Mouse (Mus musculus) ES-E14 (cell line): ENCODE measurements around the gene Ttc23l.

ENCODE experiments used
- CHD2 ChIP-seq: IDR thresholded peaks from 2 replicates; pipeline ENCODE4 v1.6.1; 2014; ENCODE audit warnings: mild to moderate bottlenecking, low read depth, low read length, inconsistent platforms
- HCFC1 ChIP-seq: IDR thresholded peaks from 2 replicates; pipeline ENCODE4 v1.6.1; 2012; ENCODE audit warnings: low read length, inconsistent platforms, borderline replicate concordance; ENCODE audit not compliant: insufficient read depth
- MAFK ChIP-seq: IDR thresholded peaks from 2 replicates; pipeline ENCODE4 v1.6.1; 2014; ENCODE audit warnings: mild to moderate bottlenecking, low read depth, low read length, inconsistent platforms; ENCODE audit not compliant: insufficient read depth
- ZC3H11A ChIP-seq: IDR thresholded peaks from 2 replicates; pipeline ENCODE4 v1.6.1; 2012; ENCODE audit warnings: low read depth, mild to moderate bottlenecking, inconsistent platforms, low read length, borderline replicate concordance
- ZNF384 ChIP-seq: IDR thresholded peaks from 2 replicates; pipeline ENCODE4 v1.6.1; 2012; ENCODE audit warnings: low read depth, low read length, inconsistent platforms

- TF ChIP-seq MAFK, result no peak
- TF ChIP-seq CHD2, result no peak
- TF ChIP-seq ZC3H11A, result no peak
- TF ChIP-seq HCFC1, result no peak
- TF ChIP-seq ZNF384, result no peak
Observed at GRCm38 (mm10) chr15:10535969-10536368, 22.5 kb downstream of the Ttc23l start.
